Mouse (Mus musculus): Measurements from ENCODE around the gene Olfr1373.
"Not testable (repeated sequence)": the region's sequence is repeated elsewhere in the genome, so short reads cannot be mapped to it uniquely, and the experiment has no call there.

Gene Olfr1373

DNA sequence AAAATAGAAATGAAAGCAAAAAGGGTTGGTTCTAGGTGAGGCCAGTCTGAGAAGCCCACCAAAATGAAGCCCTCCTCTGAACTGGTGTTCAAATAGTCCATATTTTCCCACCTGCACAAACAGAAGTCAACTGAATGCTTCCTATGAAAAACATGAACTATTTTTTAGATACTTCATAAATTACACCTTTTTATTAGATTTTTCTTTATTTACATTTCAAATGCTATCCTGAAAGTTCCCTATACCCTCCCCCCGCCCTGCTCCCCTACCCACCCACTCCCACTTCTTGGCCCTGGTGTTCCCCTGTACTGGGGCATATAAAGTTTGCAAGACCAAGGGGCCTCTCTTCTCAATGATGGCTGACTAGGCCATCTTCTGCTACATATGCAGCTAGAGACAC, at the start of gene Olfr1373:
Olfr1373 (minus strand) TSS at position 101 of the 400 bp plus-strand sequence.
- not testable (repeated sequence) for DNase-seq

- not testable (repeated sequence) for DNase-seq
These were observed 35.3 kb upstream of the Olfr1373 start for GRCm38 (mm10) chr11:52180651-52181050.

GRCm38 (mm10) chr11:52179897-52180296, 34.6 kb upstream of the Olfr1373 start:
- not testable (repeated sequence) for DNase-seq

DNA sequence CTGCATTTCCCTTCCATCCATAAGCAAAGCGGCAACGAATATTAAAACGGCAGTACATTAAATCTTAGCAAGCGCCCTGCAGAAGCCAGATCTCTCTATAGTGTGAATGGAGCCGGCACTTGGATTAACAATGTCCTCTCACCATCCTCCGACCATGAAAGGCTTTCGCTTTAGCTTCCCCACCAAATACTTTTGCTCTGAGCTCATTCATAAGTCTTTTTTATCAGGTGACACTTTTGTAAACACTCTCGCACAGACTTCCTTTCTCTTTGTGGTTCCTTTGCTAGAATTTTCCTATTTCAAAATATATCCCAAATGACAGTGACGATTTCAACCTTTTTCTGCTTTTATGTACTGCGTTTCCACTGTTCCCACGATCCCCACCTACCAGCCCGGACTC, 23.1 kb upstream of the Olfr1373 start:
- no peak for DNase-seq

- peak in 1 of 2 experiments; percentile 12 for DNase-seq
These were observed 22.6 kb upstream of the Olfr1373 start for GRCm38 (mm10) chr11:52167901-52168302.

DNA sequence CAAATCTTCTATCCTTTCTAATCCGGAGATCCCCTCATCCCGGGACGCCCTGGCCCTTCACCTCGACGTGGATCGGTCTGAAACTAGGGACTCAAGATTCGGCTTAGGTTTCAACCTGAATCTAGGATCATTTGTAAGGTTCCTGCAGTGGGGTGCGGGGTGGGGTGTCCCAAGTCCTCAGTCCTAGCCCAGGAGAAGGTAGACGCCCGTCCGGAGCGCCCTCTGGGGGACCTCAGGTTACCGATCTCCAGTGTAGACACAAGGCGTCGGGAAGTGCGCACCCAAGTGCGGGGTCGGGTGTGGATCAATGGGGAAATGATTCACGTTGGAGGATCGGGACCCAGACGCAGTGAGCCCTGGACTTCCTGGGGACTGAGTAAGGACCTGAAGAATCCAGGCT, 21.8 kb upstream of the Olfr1373 start:
- DNase-seq = peak; percentile 47 to 49

- no peak for DNase-seq
These were observed 18.6 kb upstream of the Olfr1373 start for GRCm38 (mm10) chr11:52163926-52164325.

DNA sequence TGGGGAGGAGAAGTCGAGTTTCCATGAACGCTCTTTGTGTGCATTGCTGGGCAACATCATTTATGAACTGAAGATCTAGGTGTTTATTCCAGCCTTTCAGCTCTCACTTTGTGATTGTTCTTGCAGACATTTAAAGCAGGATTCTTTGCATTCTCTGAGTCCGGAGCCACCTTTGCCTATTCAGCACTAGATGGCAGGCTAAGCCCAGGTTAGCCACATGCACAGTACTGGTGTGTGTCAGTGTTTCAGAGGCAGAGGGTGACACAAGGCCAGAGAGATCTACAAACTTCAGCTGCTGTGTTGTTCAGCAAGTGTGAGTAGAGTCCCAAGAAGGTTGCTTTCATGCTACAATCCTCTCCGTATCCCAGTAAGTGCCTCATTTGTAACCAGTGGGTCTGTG, 1.7 kb downstream of the Olfr1373 start:
- DNase-seq = peak in 1 of 2 experiments; percentile 35

GRCm38 (mm10) chr11:52130451-52131068, 14.8 kb downstream of the Olfr1373 start:
- DNase-seq = peak; percentile 16 to 26

DNA sequence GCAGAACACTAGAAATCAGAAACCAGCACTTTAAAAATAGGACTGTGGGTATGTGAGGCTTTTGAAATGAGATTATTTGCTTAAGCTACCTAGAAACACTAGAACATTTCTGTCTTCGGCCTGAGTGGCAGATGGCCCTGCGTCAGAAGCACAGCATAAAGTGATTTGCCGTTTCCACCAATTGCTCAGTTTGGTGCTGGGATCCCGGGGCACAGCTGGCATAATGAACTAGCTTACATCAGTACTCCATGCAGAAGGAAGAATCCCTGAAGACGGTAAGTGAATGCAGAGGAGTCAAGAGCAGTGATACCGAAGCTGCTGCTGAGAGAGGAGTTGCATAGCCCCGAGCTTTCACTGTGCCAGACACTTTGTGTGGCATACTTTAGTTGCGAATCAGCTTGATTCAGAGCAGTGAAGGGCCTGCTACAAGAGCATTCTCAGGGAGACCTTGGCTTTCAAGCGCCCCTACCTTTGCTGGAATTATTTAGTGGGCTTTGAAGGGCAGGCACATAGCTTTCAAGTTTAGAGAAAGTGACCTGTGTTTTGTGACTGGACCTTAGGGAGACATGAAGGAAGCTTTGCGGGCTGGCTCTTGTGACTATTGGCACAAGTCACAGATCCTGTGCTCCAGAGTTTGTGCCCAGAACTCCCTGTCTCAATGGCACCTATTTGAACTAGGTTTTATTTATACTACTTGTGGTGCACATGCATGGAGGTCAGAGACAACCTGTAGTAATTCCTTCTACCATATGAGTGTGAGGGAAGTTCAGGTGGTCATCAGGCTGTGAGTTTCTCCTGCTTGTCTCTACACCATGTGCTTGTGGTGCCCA, 15.5 kb downstream of the Olfr1373 start:
- DNase-seq = no peak

- DNase-seq = peak in 1 of 2 experiments; percentile 13
These were observed 16.2 kb downstream of the Olfr1373 start for GRCm38 (mm10) chr11:52129171-52129570.

GRCm38 (mm10) chr11:52128316-52129061, 16.8 kb downstream of the Olfr1373 start:
- no peak for DNase-seq

GRCm38 (mm10) chr11:52127760-52128159, 17.6 kb downstream of the Olfr1373 start:
- DNase-seq = no peak

- no peak for DNase-seq
These were observed 18.2 kb downstream of the Olfr1373 start for GRCm38 (mm10) chr11:52127169-52127568.

GRCm38 (mm10) chr11:52124468-52124867, 20.9 kb downstream of the Olfr1373 start:
- DNase-seq = no peak

DNA sequence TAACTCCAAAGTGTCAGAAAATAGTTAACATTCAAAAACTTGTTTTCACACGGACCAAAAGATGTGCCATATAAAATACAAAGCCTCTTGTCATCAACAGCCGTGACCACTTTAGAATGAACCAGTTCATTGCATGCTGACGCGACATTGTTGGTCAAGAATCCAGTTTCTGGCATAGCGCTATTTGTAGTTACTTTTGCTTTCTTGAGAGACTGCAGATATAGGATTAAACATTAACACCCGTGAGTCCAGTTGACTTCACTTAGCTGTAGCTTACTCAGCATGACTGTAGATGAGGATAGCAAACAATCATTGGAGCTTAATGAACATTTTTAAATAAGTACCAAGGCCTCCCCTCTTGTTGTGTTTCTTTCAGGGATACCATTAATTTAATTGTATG, 23.3 kb downstream of the Olfr1373 start:
- no peak for DNase-seq

- DNase-seq = not testable (repeated sequence)
These were observed 24.9 kb downstream of the Olfr1373 start for GRCm38 (mm10) chr11:52120415-52120814.

DNA sequence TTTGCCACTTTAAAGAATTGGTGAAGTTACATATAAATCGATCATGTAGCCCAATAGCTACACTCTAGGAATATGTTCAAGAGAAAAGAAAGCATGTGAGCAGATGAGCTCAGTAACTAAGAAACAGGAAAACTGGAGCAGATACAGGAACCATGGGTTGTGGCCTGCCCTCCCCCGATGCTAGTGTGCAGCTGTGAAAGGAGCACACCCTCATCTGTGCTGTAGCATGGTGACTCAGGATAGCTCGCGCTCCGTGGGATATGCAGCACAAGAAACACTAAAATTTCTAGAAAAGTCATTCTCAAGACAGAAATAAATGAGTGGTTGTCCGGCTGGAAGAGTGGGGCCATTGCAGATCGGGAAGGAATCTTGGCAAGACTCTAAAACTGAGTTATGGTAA, 28.2 kb downstream of the Olfr1373 start:
- DNase-seq = no peak

DNA sequence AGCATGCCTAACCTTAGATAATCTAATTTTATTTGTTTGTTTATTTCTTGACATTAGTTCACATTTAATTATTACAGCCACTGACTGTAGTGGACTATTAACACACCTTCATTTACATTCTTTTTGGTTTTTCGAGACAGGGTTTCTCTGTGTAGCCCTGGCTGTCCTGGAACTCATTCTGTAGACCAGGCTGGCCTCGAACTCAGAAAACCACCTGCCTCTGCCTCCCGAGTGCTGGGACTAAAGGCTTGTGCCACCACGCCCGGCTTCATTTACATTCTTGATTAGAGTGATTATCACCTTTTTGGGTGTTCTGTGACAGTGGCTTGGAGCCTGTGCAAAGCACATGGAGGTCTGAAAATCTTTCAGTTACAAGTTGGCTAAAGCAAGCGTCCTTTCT, 29.2 kb downstream of the Olfr1373 start:
- not testable (repeated sequence) for DNase-seq

DNA sequence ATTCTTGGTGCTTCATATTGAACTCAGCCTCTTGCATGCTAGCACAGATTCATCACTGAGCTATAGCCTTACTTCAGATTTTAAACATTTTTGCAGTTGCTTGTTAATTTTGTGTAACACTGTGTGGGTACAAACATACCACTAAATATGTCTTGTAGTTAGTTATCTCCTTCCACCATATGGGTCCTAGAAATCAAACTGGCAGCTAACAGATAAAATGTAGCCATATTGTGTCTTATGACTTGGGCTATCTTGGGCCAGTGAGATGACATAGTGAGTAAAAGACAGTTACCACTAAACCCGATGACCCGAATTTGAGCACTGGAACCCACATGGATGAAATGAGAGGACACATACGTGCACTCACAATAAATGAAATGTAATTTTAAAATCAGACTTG, 29.8 kb downstream of the Olfr1373 start:
- DNase-seq = no peak

- no peak for DNase-seq
These were observed 35.9 kb downstream of the Olfr1373 start for GRCm38 (mm10) chr11:52109421-52109820.

DNA sequence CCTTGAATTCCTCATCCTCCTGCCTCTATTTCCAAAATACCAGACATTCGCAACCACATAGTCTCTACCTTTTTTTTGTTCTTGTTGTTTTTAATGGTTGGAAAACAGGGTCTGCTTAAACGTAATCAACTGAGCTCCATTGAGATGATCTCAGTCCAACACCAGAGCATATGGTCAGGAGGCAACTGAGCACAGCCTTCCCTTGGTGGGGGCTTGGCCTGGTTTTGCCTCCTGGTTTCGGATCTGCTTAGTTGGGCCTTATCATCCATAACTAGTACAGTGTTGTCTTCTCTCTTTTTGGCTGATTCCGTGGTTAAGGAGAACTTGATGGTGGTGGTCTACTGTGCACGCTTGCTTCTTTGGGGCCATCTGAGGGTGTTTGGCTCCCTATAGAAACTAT, 36.5 kb downstream of the Olfr1373 start:
- DNase-seq = no peak

- DNase-seq = no peak
These were observed 38.9 kb downstream of the Olfr1373 start for GRCm38 (mm10) chr11:52106438-52106837.

Data from thymus, postnatal 36 days (tissue).